Mouse (Mus musculus): ENCODE measurements around the gene Msh4. TPM values are rescaled to one million over a fixed set of nuclear protein-coding genes. Genes with fewer than 3 reads are reported as not detected.

Msh4 gene
- total and polyA plus RNA-seq, 3 experiments = 0.14 to 0.42 (median 0.16) TPM

DNA sequence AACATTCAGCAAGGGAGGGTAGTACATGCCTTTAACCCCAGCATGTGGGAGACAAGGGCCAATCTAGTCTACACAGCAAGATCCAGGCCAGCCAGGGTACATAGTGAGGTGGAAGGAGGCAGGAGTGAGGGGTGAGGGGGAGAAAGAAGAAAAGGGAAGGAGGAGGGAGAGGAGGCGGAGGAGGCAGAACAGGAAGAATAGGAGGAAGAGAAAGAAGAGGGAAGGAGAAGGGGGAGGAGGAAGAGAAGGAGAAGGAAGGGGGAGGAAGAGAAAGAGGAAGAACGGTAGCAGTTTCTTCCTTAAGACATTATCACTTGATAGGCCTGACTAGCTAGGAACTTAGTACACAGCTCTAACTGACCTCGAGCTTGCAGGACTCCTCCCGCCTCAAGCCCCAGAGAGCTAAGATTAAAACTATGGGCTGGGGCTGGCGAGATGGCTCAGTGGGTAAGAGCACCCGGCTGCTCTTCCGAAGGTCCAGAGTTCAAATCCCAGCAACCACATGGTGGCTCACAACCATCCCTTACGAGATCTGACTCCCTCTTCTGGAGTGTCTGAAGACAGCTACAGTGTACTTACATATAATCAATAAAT, 16.7 kb downstream of the Msh4 start:
- H3K4me1 ChIP-seq (ENCODE audit: control insufficient read depth in 1 of 2, insufficient read depth in 2 of 2) = peaks cover 0 to 9% of the 10 kb centered on the region in 2 experiments; a peak in 2 of 4 replicates
- H3K36me3 ChIP-seq (replicated peaks in 1 of 2; ENCODE audit: control insufficient read depth in 1 of 2, insufficient read depth in 1 of 2, low read length in 1 of 2) = peaks cover 0 to 8% of the 10 kb centered on the region in 2 experiments
- dilution Hi-C loops (cut with MboI; ENCODE audit: extremely low pct_ligation_motif_present, extremely low pct_unique_long_range_greater_than_20kb, low sequenced_read_pairs) (no loop called here), in situ Hi-C loops (cut with MboI; ENCODE audit: low pct_ligation_motif_present, low pct_unique_long_range_greater_than_20kb, low sequenced_read_pairs) (no loop called here)
- no peak overlapping the region for H3K4me3 ChIP-seq (replicated peaks in 1 of 3; ENCODE audit: low read depth in 2 of 3, low read length in 2 of 3, poor library complexity in 1 of 3)
- H3K9me3 ChIP-seq (replicated peaks; ENCODE audit: low read length) = no peaks in the 10 kb centered on the region
- no peak for DNase-seq (ENCODE audit: extremely low read depth)
- H3K4me2 ChIP-seq (ENCODE audit: insufficient read depth, low read depth, poor library complexity, severe bottlenecking) = no peak overlapping the region
- no peak overlapping the region for H3K27ac ChIP-seq (ENCODE audit: insufficient read depth, low read depth)
- no peaks in the 10 kb centered on the region for H3K27me3 ChIP-seq (replicated peaks)
- H3K79me2 ChIP-seq (replicated peaks; ENCODE audit: control insufficient read depth, extremely low read depth, insufficient read depth, poor library complexity, severe bottlenecking) = no peaks in the 10 kb centered on the region
- no peak overlapping the region for H3K9ac ChIP-seq (ENCODE audit: insufficient read depth, low read depth)
- TF ChIP-seq USF2 (conservative IDR thresholded peaks at IDR 0.05; ENCODE audit: low read depth, low read length) = no peak
- TF ChIP-seq SIN3A (IDR thresholded peaks at IDR 0.05; ENCODE audit: low read length) = no peak
- TF ChIP-seq TBP (conservative IDR thresholded peaks at IDR 0.05; ENCODE audit: low read depth, low read length) = no peak
- no peak for TF ChIP-seq TCF12 (IDR thresholded peaks at IDR 0.05; ENCODE audit: low read depth, low read length)
- TF ChIP-seq POLR2A (IDR thresholded peaks at IDR 0.05; ENCODE audit: low read depth, low read length) = no peak
- no peak for TF ChIP-seq E2F4 (IDR thresholded peaks at IDR 0.05; ENCODE audit: insufficient replicate concordance, low read depth, low read length)
- TF ChIP-seq CHD2 (IDR thresholded peaks at IDR 0.05; ENCODE audit: low read length) = no peak
- TF ChIP-seq ZKSCAN1 (IDR thresholded peaks at IDR 0.05; ENCODE audit: borderline replicate concordance, low read depth, low read length) = no peak
- TF ChIP-seq KAT2A (IDR thresholded peaks at IDR 0.05; ENCODE audit: insufficient replicate concordance, low read length) = no peak
- no peak for TF ChIP-seq NRF1 (IDR thresholded peaks at IDR 0.05; ENCODE audit: low read depth, low read length)
- TF ChIP-seq ZMIZ1 (IDR thresholded peaks at IDR 0.05; ENCODE audit: low read depth, low read length) = no peak
- TF ChIP-seq HCFC1 (IDR thresholded peaks at IDR 0.05; ENCODE audit: low read depth, low read length) = no peak
- no peak for TF ChIP-seq MXI1 (IDR thresholded peaks at IDR 0.05; ENCODE audit: low read depth, low read length)
- TF ChIP-seq NELFE (IDR thresholded peaks at IDR 0.05; ENCODE audit: low read depth, low read length) = no peak
- TF ChIP-seq USF1 (IDR thresholded peaks at IDR 0.05; ENCODE audit: low read depth, low read length) = no peak
- TF ChIP-seq JUND (conservative IDR thresholded peaks at IDR 0.05; ENCODE audit: low read depth, low read length) = no peak

DNA sequence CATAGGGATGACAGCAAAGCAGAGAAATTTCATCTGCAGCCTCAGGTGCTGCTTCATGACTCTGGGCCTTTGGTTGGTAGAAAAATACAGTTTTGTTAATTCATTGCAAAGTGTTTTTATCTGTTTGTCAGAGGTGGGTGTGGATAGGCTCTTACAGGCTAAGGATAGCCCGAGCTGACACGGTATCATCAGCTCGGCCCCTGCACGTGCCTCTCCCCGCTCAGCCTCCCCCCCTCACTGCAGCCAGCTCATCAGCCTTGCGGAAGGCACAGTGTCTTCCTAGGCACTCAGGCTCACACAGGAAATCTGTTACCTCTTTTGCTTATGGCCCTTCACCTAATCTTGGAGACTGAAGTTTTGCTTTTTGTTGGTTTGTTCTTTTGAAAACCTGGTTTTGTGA, 17.8 kb downstream of the Msh4 start:
- H3K27ac ChIP-seq (ENCODE audit: insufficient read depth, low read depth) = no peak overlapping the region
- dilution Hi-C loops (cut with MboI; ENCODE audit: extremely low pct_ligation_motif_present, extremely low pct_unique_long_range_greater_than_20kb, low sequenced_read_pairs) (no loop called here), in situ Hi-C loops (cut with MboI; ENCODE audit: low pct_ligation_motif_present, low pct_unique_long_range_greater_than_20kb, low sequenced_read_pairs) (no loop called here)
- peaks cover 0 to 6% of the 10 kb centered on the region in 2 experiments for H3K36me3 ChIP-seq (replicated peaks in 1 of 2; ENCODE audit: control insufficient read depth in 1 of 2, insufficient read depth in 1 of 2, low read length in 1 of 2)
- DNase-seq (ENCODE audit: extremely low read depth) = no peak
- TF ChIP-seq UBTF (IDR thresholded peaks at IDR 0.05; ENCODE audit: low read depth, low read length) = no peak
- TF ChIP-seq NRF1 (IDR thresholded peaks at IDR 0.05; ENCODE audit: low read depth, low read length) = no peak
- peaks cover 0 to 9% of the 10 kb centered on the region in 2 experiments; a peak in 2 of 4 replicates for H3K4me1 ChIP-seq (ENCODE audit: control insufficient read depth in 1 of 2, insufficient read depth in 2 of 2)
- H3K79me2 ChIP-seq (replicated peaks; ENCODE audit: control insufficient read depth, extremely low read depth, insufficient read depth, poor library complexity, severe bottlenecking) = no peaks in the 10 kb centered on the region
- H3K4me2 ChIP-seq (ENCODE audit: insufficient read depth, low read depth, poor library complexity, severe bottlenecking) = no peak overlapping the region
- H3K9me3 ChIP-seq (replicated peaks; ENCODE audit: low read length) = no peaks in the 10 kb centered on the region
- no peak overlapping the region for H3K9ac ChIP-seq (ENCODE audit: insufficient read depth, low read depth)
- H3K27me3 ChIP-seq (replicated peaks) = no peaks in the 10 kb centered on the region
- no peak overlapping the region for H3K4me3 ChIP-seq (replicated peaks in 1 of 3; ENCODE audit: low read depth in 2 of 3, low read length in 2 of 3, poor library complexity in 1 of 3)
